Mouse (Mus musculus) hindlimb bud, embryonic 11.5 days (tissue): ENCODE measurements around the gene Prr11.
A peak's percentile ranks its signal among the peaks of the same experiment; 100 is the strongest.

Experiments
- DNase-seq: peaks from one replicate; pipeline ENCODE4 v3.0.0-alpha.2; 2012; ENCODE audit warnings: low read depth, low spot score; ENCODE audit errors: extremely low spot score

Gene Prr11

GRCm38 (mm10) chr11:87108409-87108754, at the start of gene Prr11:
Gene Prr11, minus strand, starts transcription at chr11:87108708.
- no peak for DNase-seq

- DNase-seq: no peak
These were observed 49.5 kb upstream of the Prr11 start for GRCm38 (mm10) chr11:87158012-87158411.

- DNase-seq: no peak
These were observed 27.7 kb upstream of the Prr11 start for GRCm38 (mm10) chr11:87136233-87136632.

GRCm38 (mm10) chr11:87126824-87127816, 18.6 kb upstream of the Prr11 start, which contains the start of gene Trim37:
Gene Trim37, plus strand, starts transcription at chr11:87127077.
- DNase-seq: peak; percentile 56

- DNase-seq: no peak
These were observed 17.8 kb upstream of the Prr11 start for GRCm38 (mm10) chr11:87126281-87126823.

GRCm38 (mm10) chr11:87125562-87125961, 17.1 kb upstream of the Prr11 start:
- no peak for DNase-seq

GRCm38 (mm10) chr11:87121864-87122263, 13.4 kb upstream of the Prr11 start:
- no peak for DNase-seq

GRCm38 (mm10) chr11:87110172-87110909, 1.8 kb upstream of the Prr11 start:
- DNase-seq: no peak

GRCm38 (mm10) chr11:87109519-87110171, 1.1 kb upstream of the Prr11 start:
- DNase-seq: no peak

- DNase-seq: peak; percentile 100
These were observed 429 bp upstream of the Prr11 start, which contains the start of gene Ska2 for GRCm38 (mm10) chr11:87108755-87109518. Gene Ska2, plus strand, starts transcription at chr11:87109234.

GRCm38 (mm10) chr11:87087142-87087541, 21.4 kb downstream of the Prr11 start:
- DNase-seq: no peak

GRCm38 (mm10) chr11:87086290-87086984, 22.1 kb downstream of the Prr11 start, which contains the start of gene Smg8:
Gene Smg8, minus strand, starts transcription at chr11:87086774.
- no peak for DNase-seq

GRCm38 (mm10) chr11:87085461-87085860, 23.0 kb downstream of the Prr11 start:
- DNase-seq: no peak

GRCm38 (mm10) chr11:87083712-87084111, 24.8 kb downstream of the Prr11 start:
- DNase-seq: no peak

GRCm38 (mm10) chr11:87073866-87074440, 34.6 kb downstream of the Prr11 start, which contains the start of gene Gdpd1:
Gene Gdpd1, minus strand, starts transcription at chr11:87074062.
- DNase-seq: peak; percentile 86

- peak; percentile 14 for DNase-seq
These were observed 35.1 kb downstream of the Prr11 start for GRCm38 (mm10) chr11:87073343-87073865.

- no peak for DNase-seq
These were observed 46.4 kb downstream of the Prr11 start for GRCm38 (mm10) chr11:87062087-87062486.

GRCm38 (mm10) chr11:87060410-87060809, 48.1 kb downstream of the Prr11 start:
- DNase-seq: no peak

- no peak for DNase-seq
These were observed 52.2 kb downstream of the Prr11 start for GRCm38 (mm10) chr11:87056286-87056685.
